Mouse (Mus musculus) brain, adult 2 months (tissue): ENCODE measurements around the gene Snap47.

ENCODE experiments used
- DNase-seq: peaks from one replicate; pipeline ENCODE4 v3.0.0; 2011; ENCODE audit warnings: low read depth, low spot score

Gene Snap47

DNA sequence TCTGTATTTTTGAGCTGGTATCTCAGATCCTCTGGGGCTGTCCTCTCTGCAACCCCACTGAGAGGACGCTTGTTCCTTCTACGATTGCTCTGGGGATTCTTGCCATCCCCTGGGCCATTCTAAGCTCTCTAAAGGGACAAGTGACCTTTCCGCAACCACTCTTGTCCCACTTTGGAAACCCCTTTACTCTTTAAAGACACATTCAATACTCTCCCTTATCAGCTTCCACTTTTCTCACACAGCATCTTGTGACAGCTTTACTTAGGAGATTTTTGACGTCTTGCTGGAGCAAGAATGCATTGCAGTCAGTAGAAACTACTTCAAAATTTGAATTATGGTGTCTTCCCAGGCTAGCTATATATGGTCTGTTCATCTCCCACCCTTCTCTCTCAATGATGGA, at the start of gene Snap47:
Gene Snap47, minus strand, starts transcription at position 101 of the 400 bp plus-strand sequence.
- DNase-seq: no peak

DNA sequence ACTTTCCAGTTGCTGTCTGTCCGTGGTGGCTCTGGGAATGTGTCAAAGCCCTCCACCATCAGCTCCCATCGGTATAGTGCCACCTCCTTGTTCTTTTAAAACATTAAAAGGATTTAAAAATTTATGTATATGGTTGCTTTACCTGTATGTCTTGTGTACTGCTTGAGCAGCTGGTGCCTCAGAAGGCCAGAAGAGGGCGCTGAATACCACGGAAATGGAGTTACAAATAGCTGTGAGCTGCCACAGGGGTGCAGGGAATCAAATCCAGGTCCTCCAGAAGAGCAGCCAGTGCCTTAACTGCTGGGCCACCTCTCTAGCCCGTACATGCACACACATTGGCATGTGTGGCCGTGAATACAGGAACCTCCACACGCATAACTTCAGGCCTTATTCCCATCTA, 46.8 kb upstream of the Snap47 start:
- DNase-seq: no peak

DNA sequence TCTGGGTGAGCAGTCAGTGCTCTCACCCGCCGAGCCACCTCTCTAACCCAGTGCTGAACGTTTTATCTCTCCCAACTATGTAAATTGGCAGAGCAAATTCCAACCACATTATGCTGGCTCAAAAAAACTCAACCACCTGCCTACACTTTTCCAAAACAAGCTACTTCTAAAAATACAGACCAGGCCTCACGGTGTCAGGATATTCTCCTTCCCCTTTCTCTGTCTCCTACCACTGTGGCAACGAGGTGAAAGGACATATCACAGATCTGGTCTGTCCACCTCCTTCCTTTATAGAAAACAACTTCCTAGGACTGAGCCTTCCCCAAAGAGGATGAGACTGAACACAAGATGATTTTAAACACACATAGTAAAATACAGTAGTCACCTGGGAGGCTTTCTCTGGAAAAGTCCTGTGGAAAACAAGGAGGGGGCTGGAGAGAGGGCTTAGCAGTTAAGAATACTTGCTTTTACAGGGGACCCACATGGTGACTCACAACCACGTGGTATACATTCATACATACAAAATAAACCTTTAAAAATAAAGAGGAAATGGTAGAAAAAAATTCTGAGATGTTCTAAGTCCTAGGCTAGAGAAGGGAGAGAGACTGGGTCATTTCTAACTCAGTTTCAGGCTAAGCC, 45.8 kb upstream of the Snap47 start:
- peak; percentile 72 for DNase-seq

DNA sequence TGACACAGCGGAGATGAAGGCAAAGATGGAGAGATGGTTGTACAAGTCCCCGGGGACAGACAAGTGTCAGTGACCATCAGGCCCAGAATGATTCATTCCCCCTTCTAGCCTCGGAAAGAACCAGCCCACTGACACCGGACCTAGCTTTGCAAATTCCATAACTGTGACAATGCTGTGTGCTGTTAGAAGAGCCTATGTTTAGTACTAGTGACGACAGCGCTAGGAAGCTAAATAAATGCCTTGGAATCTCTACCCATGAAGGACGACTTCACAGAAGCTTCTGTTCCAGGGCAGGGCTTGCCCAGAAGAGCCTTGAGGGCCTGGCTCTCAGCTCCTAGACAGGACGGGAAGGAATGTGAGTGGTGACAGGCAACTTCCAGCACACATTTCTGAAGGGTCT, 35.2 kb upstream of the Snap47 start:
- DNase-seq: peak; percentile 60

DNA sequence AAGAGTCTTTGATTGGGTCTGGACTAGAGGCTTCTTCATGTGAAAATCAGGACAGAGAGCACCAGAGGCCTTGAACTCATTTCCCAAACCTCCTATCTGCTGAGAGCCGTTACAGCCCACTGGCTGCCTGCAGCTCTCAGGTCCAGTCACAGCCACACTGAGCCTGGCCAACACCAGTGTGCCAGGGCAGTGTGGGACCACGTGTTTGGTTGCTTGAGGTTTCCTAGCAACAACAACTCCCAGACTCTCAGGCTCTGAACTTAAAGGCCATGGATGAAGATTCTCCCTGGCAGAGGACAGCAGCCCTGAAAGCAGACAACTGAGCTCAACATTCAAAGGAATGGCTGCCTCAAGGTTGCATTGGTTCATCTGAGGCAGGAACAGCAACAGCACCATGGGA, 34.7 kb upstream of the Snap47 start:
- DNase-seq: peak; percentile 35

DNA sequence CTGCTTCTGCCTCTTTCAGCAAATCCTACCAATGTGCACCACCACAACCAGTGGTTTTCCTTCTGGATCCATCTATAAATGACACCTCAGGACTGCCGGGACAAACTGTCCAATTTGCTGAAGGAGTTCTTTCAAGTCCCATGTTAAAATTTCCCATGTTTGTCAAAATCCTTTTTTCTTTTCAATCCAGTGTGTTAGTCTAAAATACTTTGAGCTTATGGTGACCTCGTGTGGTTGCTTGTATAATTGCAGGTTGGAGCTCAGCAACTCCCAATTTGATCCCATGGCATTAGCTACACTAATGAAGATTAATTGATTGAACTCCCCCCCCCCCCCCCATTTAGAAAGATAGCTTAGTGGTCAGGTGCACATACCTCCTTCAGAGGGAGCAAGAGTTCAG, 32.2 kb upstream of the Snap47 start:
- DNase-seq: peak; percentile 66

DNA sequence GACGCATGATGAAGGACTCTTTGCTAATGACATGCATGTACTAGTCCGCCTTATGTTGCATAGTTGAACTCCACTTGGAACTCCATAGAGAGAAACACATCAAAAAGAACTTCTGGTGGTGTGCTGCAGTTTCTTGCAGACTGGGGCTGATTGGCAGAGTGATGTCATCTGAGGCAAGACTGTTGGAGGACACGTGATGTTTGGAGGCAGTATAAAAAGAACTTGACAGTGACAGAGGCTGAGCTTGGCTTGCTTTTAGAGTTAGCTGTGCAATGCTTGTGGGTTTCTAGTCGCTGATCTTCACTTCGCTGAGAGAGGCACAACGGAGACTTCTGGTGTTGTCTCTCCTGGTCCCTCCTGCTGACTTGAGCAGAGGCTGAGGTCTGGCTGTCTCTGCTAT, 26.3 kb upstream of the Snap47 start:
- no peak for DNase-seq

DNA sequence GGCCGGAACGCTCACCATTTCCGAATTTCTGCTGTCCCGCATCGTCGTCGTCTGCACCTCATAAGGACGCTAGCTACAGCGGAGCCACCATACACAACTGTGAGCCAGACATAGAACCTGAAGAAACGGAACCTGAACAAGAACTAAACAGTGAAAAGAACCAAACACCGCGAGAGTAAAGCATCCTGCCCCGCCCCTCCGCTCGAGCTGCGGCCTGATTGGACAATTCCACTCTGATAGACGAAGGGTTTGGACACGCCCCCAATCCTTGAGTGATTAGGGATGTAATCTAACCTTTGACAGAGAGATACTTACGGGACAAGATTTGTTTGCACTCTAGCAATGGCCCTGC, 21.3 kb upstream of the Snap47 start, which contains the start of gene Zfp867:
Gene Zfp867, minus strand, starts transcription at position 149 of the 352 bp plus-strand sequence.
- DNase-seq: peak; percentile 93

DNA sequence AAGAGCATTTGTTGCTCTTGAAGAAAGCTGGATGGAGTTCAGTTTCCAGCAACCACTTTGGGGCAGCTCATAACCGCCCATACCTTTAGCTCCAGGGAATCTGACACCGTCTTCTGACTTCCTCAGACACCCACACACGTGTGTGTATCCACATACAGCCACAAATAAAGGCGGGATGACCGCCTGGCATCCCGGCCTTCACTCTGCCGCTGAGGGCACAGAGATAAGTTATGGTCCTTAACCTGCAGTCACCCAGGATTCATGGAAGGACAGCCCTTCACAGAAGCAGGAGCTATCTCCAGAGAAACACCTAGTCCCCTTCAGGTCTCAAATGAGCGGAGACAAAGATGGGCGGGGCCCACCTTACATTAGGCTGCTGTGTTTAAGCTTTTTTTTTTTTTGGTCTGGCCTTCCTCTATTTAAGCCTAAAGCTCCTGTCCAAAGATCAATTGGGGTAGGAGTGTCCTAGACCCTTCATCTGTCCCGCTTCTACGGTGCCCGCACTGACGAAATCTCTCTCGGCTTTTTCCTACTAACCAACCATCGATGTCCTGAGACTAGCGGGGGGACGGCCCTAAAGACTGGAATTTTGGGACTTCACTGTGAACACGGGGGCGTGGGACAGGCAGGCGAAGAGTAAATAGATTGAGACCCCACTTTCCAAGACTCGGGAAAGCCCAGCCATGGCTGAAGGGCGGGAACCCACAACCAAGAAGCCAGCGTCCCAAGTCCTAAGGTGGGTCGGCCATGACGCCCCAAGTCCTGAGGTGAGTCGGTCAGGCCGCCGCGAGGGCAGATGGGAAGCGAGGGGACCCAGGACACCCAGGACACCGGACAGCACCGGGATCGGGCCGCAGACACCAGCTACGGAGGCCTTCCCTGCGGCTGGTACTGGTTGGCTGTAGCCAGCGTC, 20.7 kb upstream of the Snap47 start:
- DNase-seq: no peak

DNA sequence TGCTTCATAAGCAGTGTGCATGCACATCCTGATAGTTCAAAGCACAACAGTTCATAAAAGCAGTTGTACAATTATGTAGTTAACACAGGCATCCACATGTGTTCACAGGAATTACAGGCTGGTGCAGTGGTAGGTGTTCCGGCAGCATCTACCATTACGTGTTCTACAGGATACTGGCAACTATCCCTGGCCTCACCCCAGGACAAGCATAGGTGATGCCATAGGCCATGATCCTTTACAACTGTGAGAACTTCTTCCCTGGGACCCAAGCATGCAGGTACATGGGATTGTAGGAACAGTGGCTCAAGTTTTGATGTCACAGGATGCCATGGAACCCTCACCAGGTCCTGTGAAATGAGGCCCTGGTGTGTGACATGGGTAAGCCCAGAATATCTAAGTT, 9.5 kb upstream of the Snap47 start:
- no peak for DNase-seq

DNA sequence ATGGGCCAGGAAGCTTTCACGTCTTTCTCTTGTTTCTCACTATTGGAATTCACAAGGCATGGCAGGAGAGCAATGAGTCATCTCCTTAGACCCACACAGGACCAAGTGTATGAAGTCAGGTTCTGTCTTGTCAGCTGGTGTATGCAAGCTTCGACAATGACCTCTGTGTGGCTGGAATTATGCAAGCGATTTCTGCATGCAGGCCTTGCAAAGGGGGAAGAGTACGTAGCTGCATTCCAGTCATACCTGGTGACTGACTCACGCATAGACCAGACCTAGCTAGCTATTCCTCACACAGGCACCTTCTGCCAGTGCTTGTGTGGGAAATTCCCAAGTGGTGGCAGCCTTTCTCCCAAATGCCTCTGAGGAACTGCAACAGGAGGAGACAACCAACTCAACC, 8.0 kb upstream of the Snap47 start:
- DNase-seq: peak; percentile 67

DNA sequence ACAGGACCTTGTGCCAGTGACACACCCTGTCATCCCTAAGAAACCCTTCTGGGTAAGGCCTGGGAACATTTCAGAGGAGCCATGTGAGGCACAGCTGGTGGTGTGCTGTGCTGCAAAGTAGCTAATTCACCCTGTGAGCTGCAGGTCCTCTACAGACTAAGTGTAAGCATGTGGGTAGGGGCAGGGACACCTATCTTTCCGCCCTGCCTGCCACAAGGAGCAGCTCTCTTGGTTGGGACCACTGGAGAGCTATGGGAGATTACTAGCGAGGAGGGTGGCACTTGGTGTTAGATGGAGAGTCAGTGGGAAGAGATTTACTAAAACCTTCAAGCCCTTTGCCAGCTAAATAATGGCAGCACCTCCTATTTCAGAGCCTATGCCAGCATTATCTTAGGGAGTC, 5.9 kb upstream of the Snap47 start:
- no peak for DNase-seq

DNA sequence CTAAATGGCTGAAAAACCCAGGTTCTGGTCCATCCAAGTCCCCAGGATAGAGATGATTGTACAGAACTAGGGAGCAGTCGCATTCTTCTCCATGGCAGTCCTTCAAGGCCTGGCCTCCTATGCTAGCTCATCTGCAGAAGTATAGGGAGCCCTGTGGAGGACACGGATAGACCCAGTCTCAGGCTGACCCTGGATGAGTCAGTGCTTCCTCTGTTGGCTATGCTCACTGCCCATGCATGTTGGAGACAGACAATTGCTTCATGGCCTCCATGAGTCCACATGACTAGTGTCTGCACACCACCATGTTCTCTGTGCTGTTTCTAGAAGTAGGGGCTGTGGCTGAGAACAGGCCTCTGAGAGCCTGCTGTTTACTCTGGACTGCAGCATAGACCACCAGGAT, 5.4 kb upstream of the Snap47 start:
- DNase-seq: no peak

DNA sequence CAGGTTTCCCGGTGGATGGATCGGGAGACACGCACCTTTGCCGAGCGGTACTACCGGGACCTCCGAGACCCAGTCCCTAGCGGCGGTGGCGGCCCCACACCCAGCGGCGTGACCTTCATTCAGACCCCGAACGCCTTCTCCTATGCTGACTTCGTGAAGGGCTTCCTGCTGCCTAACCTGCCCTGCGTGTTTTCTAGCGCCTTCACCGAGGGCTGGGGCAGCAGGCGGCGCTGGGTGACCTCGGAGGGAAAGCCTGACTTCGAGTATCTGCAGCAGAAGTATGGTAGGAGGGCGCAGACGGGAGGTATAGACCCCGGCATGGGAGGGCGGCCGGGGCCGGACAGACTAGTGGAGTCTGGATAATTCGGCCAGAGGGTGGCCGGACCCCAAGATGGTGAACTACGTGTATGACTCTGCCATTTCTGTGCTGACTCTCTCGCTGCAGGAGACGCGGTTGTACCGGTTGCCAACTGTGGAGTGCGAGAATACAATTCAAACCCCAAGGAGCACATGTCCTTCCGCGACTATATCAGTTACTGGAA, 685 bp downstream of the Snap47 start:
- DNase-seq: peak; percentile 50

DNA sequence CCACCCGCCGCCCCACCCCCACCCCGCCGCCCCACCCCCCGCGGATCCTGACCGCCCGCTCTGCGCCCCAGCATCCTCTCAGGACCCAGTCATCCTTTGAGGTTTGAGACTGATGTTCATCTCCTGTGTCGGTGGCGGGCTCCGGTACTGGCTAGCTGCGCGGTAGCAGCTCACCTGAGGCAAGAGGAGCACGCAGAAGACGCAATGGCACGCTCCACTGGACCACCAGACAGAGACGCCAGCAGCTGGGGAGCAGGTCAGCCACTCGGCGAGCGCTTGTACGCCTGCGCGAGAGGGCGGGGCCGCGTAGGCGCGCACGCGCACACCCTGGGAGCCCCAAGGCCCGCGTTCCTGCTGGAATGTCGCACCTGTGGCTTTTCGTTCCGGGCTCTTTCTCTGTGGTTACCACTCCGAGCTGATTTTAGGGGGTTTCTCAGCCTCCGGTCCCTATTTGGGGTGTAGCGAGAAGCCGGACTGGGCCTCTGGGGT, 1.2 kb downstream of the Snap47 start, which contains the start of gene Jmjd4:
Gene Jmjd4, plus strand, starts transcription at position 305 of the 489 bp plus-strand sequence.
- peak; percentile 96 for DNase-seq

DNA sequence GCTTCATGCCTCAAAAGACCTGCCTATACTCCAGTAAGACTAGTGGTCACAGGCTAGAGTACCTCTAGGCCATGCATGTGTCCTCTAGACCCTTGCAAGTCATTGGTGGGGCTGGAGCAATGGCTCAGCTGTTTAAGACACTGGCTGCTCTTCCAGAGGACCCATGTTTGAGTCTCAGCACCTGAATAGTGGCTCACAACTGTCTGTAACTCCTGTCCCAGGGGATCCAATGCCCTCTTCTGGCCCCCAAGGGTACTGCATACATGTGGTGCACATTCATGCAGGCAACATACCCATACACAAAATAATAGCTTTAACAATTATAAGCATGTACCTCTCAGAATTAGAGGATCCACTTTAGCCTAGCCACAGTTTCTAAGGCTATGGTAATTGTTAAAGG, 7.9 kb downstream of the Snap47 start:
- DNase-seq: no peak

DNA sequence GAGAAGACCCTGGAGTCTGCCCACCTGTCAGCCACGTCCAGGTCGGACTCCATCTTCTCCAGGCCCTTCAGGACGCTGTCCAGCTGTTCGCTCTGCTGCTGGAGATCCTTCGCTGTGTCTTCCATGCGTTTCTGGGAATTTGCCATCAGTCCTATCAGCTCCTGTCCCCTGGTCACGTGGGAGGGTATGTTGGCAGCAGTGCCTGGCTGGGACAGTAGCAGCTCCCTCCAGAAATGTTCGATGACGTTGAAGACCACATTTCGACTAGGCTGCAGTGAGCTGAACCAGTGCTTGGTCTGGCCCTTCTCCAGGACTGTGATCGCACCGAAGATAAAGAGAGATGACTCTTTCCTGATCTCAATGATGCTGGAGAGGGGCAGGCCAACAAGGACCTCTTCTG, 13.0 kb downstream of the Snap47 start:
- no peak for DNase-seq

DNA sequence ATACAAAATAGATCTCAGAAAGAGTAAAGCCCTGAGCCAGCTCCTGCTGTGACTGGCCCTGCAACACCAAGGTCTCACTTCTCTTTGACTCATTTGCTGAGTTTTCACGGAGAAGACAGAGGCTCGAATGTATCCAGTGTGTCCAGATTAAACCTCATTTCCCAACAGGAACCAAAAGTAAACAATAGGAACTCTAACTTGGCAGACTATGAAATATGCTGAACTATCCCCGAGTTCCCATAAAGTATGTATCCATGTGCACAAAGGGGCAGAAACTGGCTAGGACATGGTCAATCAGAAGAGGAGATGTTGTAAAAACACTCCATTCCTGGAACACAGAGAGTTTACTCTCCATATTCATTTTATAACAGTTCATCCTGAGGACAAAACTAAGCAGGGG, 18.7 kb downstream of the Snap47 start:
- no peak for DNase-seq

DNA sequence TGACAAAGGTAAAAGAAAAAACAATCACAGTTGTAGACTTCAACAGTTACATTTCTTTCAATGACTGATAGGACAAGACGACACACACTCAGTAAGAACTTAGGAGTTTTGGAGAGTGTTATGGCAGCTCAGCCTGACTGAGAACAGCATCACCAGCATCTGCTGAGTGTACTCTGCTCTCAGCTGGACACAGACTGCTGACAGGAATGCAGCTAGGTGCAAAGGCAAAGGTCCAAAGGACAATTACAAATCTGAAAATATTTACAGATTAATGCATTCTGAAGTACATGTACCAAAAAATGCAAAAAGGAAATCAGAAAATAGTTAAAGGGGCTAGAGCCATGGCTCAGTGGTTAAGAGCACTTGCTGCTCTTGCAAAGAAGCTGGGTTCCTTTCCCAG, 21.0 kb downstream of the Snap47 start:
- DNase-seq: no peak

DNA sequence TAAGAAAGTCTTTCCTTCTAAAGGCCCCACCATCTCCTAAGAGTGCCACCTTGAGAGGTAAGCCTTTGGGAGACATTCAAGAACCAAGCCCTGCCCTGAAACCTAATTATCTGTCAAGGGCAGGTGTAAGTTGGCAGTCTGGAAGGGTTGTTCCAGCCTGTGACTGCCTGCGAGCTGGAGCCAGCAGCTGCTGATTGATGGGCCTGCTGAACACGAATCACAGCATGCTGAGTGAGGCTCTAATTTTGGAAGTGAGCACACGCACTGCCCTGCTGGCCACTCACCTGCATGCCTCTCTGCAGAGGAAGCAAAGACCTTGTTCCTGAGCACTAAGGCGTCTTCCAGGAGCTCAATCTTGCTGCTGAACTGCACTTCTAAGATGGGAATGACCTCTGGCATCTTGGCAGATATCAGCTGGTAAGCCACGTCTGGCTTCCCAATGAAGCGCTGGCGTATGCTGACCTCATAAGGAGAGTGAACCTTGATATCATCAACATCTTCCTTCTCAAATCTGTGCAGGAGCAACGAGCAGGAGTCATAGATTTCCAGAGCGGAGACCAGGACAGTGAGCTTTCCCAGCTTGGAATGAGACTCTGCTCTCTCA, 22.8 kb downstream of the Snap47 start:
- DNase-seq: peak; percentile 67

DNA sequence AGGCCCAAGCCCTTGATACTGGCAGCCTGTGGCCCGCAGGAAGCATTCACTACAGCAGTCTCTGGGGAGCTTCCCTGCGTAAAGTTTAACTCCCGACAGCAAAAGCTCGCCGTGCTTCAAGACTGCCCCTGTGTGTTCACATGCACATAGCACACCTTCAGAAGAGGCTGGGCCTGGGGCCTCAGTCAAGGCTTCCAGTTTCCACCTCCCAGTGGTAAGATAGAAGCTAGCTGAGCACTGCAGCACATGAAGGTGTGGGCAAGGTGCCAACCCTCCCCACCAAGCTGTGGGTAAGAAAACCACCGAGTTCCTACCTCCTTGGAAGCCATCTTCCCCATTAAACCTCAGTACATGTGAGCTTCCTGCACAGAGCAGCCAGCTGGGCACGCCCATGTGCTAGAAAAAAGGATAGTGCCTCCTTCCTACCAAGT, 25.3 kb downstream of the Snap47 start:
- DNase-seq: peak; percentile 71

DNA sequence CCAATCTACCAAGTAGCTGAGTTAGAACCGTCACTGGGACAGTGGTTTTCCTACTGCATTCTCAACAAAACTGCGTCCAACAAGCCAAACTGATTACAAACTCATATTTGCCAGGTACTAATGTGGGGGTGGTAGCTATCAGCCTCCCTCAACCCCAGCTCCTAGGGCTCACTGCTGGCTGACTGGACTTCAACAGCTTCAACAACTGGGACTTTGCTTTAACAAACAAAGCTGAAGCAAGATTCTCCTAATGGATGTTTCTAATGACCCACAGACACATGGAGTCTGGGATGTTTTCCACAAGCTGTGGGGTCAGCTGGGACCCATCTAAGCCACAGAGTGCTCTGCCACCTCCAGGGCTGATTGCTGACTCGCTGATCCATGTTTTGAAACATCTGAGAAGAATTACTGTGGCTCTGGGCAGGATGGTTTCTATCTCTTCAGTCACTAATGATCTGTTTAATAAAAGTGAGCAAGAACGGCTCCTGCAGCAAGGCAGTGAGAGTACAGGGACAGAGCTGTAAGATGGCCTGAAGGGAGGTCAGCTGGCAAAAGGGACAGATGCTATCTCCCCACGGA, 27.9 kb downstream of the Snap47 start:
- DNase-seq: no peak
